Comparison of ENCODE assay signal across 10 mouse cellular contexts in genomic region chrX:167103501-167104246, GRCm38 (mm10).
DNase-seq lines count a peak whose midpoint lies in the region; ATAC-seq lines count a peak whose summit lies in the region.
"Had no signal": no experiment of that assay in that cellular context is flagged by ENCODE, and none has a peak within 500 bp of the region (broad histone marks: within the 10 kb centered on the region; RNA-seq: fewer than 3 reads in every experiment).

No protein-coding gene starts in this region.

- no peak overlapping the region for H3K4me2 ChIP-seq in heart, embryonic 14.5 days (ENCODE audit: low read length)
- H3K4me2 ChIP-seq in forebrain, embryonic 13.5 days, result no peak overlapping the region
- H3K4me2 ChIP-seq: neural tube, embryonic 12.5 days had no signal

- H3K4me1 ChIP-seq in heart, embryonic 14.5 days (ENCODE audit: control insufficient read depth in 2 of 2, insufficient read depth in 2 of 2, low read length in 2 of 2), result peaks cover 0 to 7% of the 10 kb centered on the region in 2 experiments; a peak in 1 of 4 replicates
- peaks cover 15% of the 10 kb centered on the region; the same call in 1 of the 2 replicates for H3K4me1 ChIP-seq in forebrain, embryonic 13.5 days

- DNase-seq in heart, adult 18-20 months, result no peak
- peak; percentile 56 for DNase-seq in CD4-positive, CD25-positive, alpha-beta regulatory T cell, adult 2 months (ENCODE audit: low read depth, low spot score)
- DNase-seq in lung, adult 18-20 months, result peak; percentile 31 to 55
- no peak for DNase-seq in yolk sac, embryonic 10.5 days (ENCODE audit: low spot score)
- DNase-seq in cerebellum, postnatal 14 days, result no peak
- DNase-seq in frontal cortex, postnatal 25 days (ENCODE audit: low spot score in 2 of 2), result no peak

- H3K36me3 ChIP-seq in heart, embryonic 14.5 days (ENCODE audit: control insufficient read depth, insufficient read depth, low read length), result no peaks in the 10 kb centered on the region
- H3K36me3 ChIP-seq in forebrain, embryonic 13.5 days (ENCODE audit: poor library complexity, severe bottlenecking), result no peaks in the 10 kb centered on the region
- H3K36me3 ChIP-seq: G1E; neural tube, embryonic 12.5 days had no signal

- peak overlapping the region; percentile 21 to 54 for H3K27ac ChIP-seq in heart, embryonic 14.5 days (replicated peaks in 1 of 2; ENCODE audit: control insufficient read depth in 1 of 2, insufficient read depth in 1 of 2, low read depth in 2 of 2, low read length in 2 of 2)
- H3K27ac ChIP-seq in forebrain, embryonic 13.5 days, result peak overlapping the region; percentile 25
- H3K27ac ChIP-seq: neural tube, embryonic 12.5 days had no signal

- WGBS in heart, embryonic 14.5 days, result 51% methylated on average over 12 of the region's 12 CpGs
- 35% methylated on average over 12 of the region's 12 CpGs for WGBS in forebrain, embryonic 13.5 days

- no peak overlapping the region for H3K4me3 ChIP-seq in heart, embryonic 14.5 days (ENCODE audit: control insufficient read depth in 1 of 2, insufficient read depth in 1 of 2, low read depth in 1 of 2, low read length in 2 of 2)
- no peak overlapping the region for H3K4me3 ChIP-seq in forebrain, embryonic 13.5 days
- H3K4me3 ChIP-seq: neural tube, embryonic 12.5 days had no signal

- H3K9ac ChIP-seq in heart, embryonic 14.5 days (ENCODE audit: low read length), result no peak overlapping the region
- H3K9ac ChIP-seq in forebrain, embryonic 13.5 days, result no peak overlapping the region
- H3K9ac ChIP-seq: neural tube, embryonic 12.5 days had no signal

- no peaks in the 10 kb centered on the region; the same call in 1 of the 2 replicates for H3K27me3 ChIP-seq in heart, embryonic 14.5 days (ENCODE audit: control insufficient read depth, insufficient read depth, low read length)
- peaks cover 14% of the 10 kb centered on the region; the same call in 1 of the 2 replicates for H3K27me3 ChIP-seq in forebrain, embryonic 13.5 days

- no peak for ATAC-seq in heart, embryonic 14.5 days (ENCODE audit: insufficient number of reproducible peaks, insufficient read depth, low FRiP score, low read depth)
- ATAC-seq in forebrain, embryonic 13.5 days, result no peak

- H3K9me3 ChIP-seq in heart, embryonic 14.5 days (ENCODE audit: control insufficient read depth, low read length), result no peaks in the 10 kb centered on the region
- H3K9me3 ChIP-seq in forebrain, embryonic 13.5 days (replicated peaks), result no peaks in the 10 kb centered on the region
- H3K9me3 ChIP-seq: G1E; neural tube, embryonic 12.5 days had no signal

Comparison
In these comparisons a context has a peak if more than half of its experiments do, and no peak if none do; other contexts are left out.
1. DNase-seq: peak in CD4-positive, CD25-positive, alpha-beta regulatory T cell, adult 2 months (single experiment) and lung, adult 18-20 months (2 of 2); none in heart, adult 18-20 months (0 of 2), yolk sac, embryonic 10.5 days (single experiment), cerebellum, postnatal 14 days (0 of 2) and frontal cortex, postnatal 25 days (0 of 2).